Mouse (Mus musculus) retina, adult 2 months (tissue): ENCODE data around the gene Itgax.

Experiments
- DNase-seq: peaks from one replicate; pipeline ENCODE4 v3.0.0-alpha.2; 2012; ENCODE audit warnings: low read depth, low spot score

Itgax gene

GRCm38 (mm10) chr7:128128741-128129720 lies at the start of gene Itgax:
Gene Itgax (plus strand): TSS chr7:128129547.
- no peak for DNase-seq

- DNase-seq = no peak
Measured at GRCm38 (mm10) chr7:128080012-128080411, 49.3 kb upstream of the Itgax start.

GRCm38 (mm10) chr7:128089141-128089540 lies 40.2 kb upstream of the Itgax start:
- no peak for DNase-seq

- no peak for DNase-seq
Measured at GRCm38 (mm10) chr7:128098135-128098534, 31.2 kb upstream of the Itgax start.

- DNase-seq = no peak
Measured at GRCm38 (mm10) chr7:128100742-128101357, 28.5 kb upstream of the Itgax start.

- DNase-seq = no peak
Measured at GRCm38 (mm10) chr7:128105246-128105645, 24.1 kb upstream of the Itgax start.

GRCm38 (mm10) chr7:128107462-128107861 lies 21.9 kb upstream of the Itgax start:
- no peak for DNase-seq

- DNase-seq = no peak
Measured at GRCm38 (mm10) chr7:128110314-128110713, 19.0 kb upstream of the Itgax start.

GRCm38 (mm10) chr7:128112131-128112530 lies 17.2 kb upstream of the Itgax start:
- no peak for DNase-seq

- no peak for DNase-seq
Measured at GRCm38 (mm10) chr7:128114371-128115105, 14.8 kb upstream of the Itgax start.

GRCm38 (mm10) chr7:128115211-128115958 lies 14.0 kb upstream of the Itgax start:
- no peak for DNase-seq

GRCm38 (mm10) chr7:128116396-128116795 lies 13.0 kb upstream of the Itgax start:
- no peak for DNase-seq

GRCm38 (mm10) chr7:128119726-128120490 lies 9.4 kb upstream of the Itgax start:
- no peak for DNase-seq

GRCm38 (mm10) chr7:128132148-128132547 lies 2.8 kb downstream of the Itgax start:
- no peak for DNase-seq

GRCm38 (mm10) chr7:128133596-128133995 lies 4.2 kb downstream of the Itgax start:
- no peak for DNase-seq

GRCm38 (mm10) chr7:128136927-128137326 lies 7.6 kb downstream of the Itgax start:
- no peak for DNase-seq

- no peak for DNase-seq
Measured at GRCm38 (mm10) chr7:128139611-128140010, 10.3 kb downstream of the Itgax start.

GRCm38 (mm10) chr7:128150970-128151369 lies 21.6 kb downstream of the Itgax start:
- no peak for DNase-seq

GRCm38 (mm10) chr7:128154076-128154475 lies 24.7 kb downstream of the Itgax start, which contains the start of gene Itgad:
Gene Itgad (plus strand): TSS chr7:128154376.
- no peak for DNase-seq

- DNase-seq = no peak
Measured at GRCm38 (mm10) chr7:128154924-128155323, 25.6 kb downstream of the Itgax start.
